ENCODE assay signal across 10 mouse cellular contexts in the genomic region with DNA sequence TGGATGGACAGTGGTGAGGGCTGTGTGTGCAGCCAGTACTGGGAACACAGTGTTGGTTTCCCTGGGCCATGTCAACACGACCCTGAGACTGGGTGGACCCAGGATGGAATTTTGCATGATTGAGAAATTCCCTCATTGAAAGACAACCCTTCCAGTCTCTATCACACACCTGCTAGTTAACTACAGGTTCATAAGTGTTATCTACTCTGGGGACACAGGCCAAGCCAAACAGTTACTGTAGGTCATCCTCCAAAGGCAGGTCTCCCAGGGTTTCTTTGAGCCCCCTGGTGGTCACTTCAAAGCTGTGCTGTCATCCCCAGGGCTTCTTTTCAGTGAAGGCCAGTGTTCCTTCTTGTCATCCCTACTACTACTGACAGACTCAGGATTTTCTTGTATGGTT.
DNase-seq lines count a peak whose midpoint lies in the region; ATAC-seq and TF ChIP-seq lines count a peak whose summit lies in the region.
"Had no signal": no experiment of that assay in that cellular context is flagged by ENCODE, and none has a peak within 500 bp of the region (broad histone marks: within the 10 kb centered on the region; RNA-seq: fewer than 3 reads in every experiment).

No protein-coding gene starts in this region.

- no peaks in the 10 kb centered on the region for H3K4me1 ChIP-seq in intestine, postnatal 0 days (replicated peaks; ENCODE audit: control insufficient read depth, insufficient read depth, low read length)
- H3K4me1 ChIP-seq in intestine, embryonic 16.5 days (ENCODE audit: control insufficient read depth, insufficient read depth, low read length), result no peaks in the 10 kb centered on the region
- H3K4me1 ChIP-seq in neural tube, embryonic 15.5 days, result peaks cover 6% of the 10 kb centered on the region
- peaks cover 30% of the 10 kb centered on the region for H3K4me1 ChIP-seq in forebrain, embryonic 10.5 days

- no peaks in the 10 kb centered on the region for H3K36me3 ChIP-seq in intestine, postnatal 0 days (ENCODE audit: control insufficient read depth, insufficient read depth)
- no peaks in the 10 kb centered on the region for H3K36me3 ChIP-seq in intestine, embryonic 16.5 days (ENCODE audit: control insufficient read depth, insufficient read depth, low read length)
- H3K36me3 ChIP-seq in neural tube, embryonic 15.5 days, result no peaks in the 10 kb centered on the region
- H3K36me3 ChIP-seq in forebrain, embryonic 10.5 days (replicated peaks), result no peaks in the 10 kb centered on the region
- H3K36me3 ChIP-seq: embryonic facial prominence, embryonic 15.5 days; liver, embryonic 13.5 days had no signal

- H3K27me3 ChIP-seq in intestine, postnatal 0 days (replicated peaks; ENCODE audit: control insufficient read depth, insufficient read depth, low read length), result no peaks in the 10 kb centered on the region
- no peaks in the 10 kb centered on the region for H3K27me3 ChIP-seq in intestine, embryonic 16.5 days (replicated peaks; ENCODE audit: control insufficient read depth, insufficient read depth, low read length)
- H3K27me3 ChIP-seq in neural tube, embryonic 15.5 days (replicated peaks), result peaks cover 13% of the 10 kb centered on the region; the same call in 1 of the 2 replicates
- H3K27me3 ChIP-seq in forebrain, embryonic 10.5 days (ENCODE audit: poor library complexity, severe bottlenecking), result peaks cover 14% of the 10 kb centered on the region; the same call in 1 of the 2 replicates
- H3K27me3 ChIP-seq: embryonic facial prominence, embryonic 15.5 days had no signal

- no peak overlapping the region for H3K27ac ChIP-seq in intestine, postnatal 0 days (ENCODE audit: low read depth, low read length)
- no peak overlapping the region for H3K27ac ChIP-seq in intestine, embryonic 16.5 days (ENCODE audit: low read length)
- H3K27ac ChIP-seq in neural tube, embryonic 15.5 days (replicated peaks), result no peak overlapping the region
- H3K27ac ChIP-seq in forebrain, embryonic 10.5 days, result no peak overlapping the region
- H3K27ac ChIP-seq: embryonic facial prominence, embryonic 15.5 days; liver, embryonic 13.5 days had no signal

- no peak overlapping the region for H3K4me3 ChIP-seq in intestine, postnatal 0 days (ENCODE audit: low read depth, low read length)
- H3K4me3 ChIP-seq in intestine, embryonic 16.5 days (ENCODE audit: low read length), result no peak overlapping the region
- no peak overlapping the region for H3K4me3 ChIP-seq in neural tube, embryonic 15.5 days (replicated peaks)
- H3K4me3 ChIP-seq in forebrain, embryonic 10.5 days, result no peak overlapping the region
- H3K4me3 ChIP-seq: embryonic facial prominence, embryonic 15.5 days; liver, embryonic 13.5 days had no signal

- ATAC-seq in intestine, postnatal 0 days, result no peak
- ATAC-seq in intestine, embryonic 16.5 days, result no peak
- no peak for ATAC-seq in neural tube, embryonic 15.5 days (ENCODE audit: low FRiP score)

- no peak overlapping the region for H3K9ac ChIP-seq in intestine, postnatal 0 days (ENCODE audit: low read depth, low read length)
- no peak overlapping the region for H3K9ac ChIP-seq in intestine, embryonic 16.5 days (ENCODE audit: low read depth, low read length)
- H3K9ac ChIP-seq in neural tube, embryonic 15.5 days (replicated peaks), result no peak overlapping the region
- H3K9ac ChIP-seq: embryonic facial prominence, embryonic 15.5 days; liver, embryonic 13.5 days had no signal

- WGBS in intestine, postnatal 0 days, result 83% methylated on average over 1 of the region's 1 CpGs
- WGBS in intestine, embryonic 16.5 days, result 81% methylated on average over 1 of the region's 1 CpGs
- 92% methylated on average over 1 of the region's 1 CpGs for WGBS in neural tube, embryonic 15.5 days
- whole genome bisulfite sequencing in forebrain, embryonic 10.5 days, result 91% methylated on average over 1 of the region's 1 CpGs

- no peaks in the 10 kb centered on the region for H3K9me3 ChIP-seq in intestine, postnatal 0 days (ENCODE audit: control insufficient read depth)
- no peaks in the 10 kb centered on the region for H3K9me3 ChIP-seq in intestine, embryonic 16.5 days (ENCODE audit: control insufficient read depth, low read length)
- H3K9me3 ChIP-seq in neural tube, embryonic 15.5 days (replicated peaks), result no peaks in the 10 kb centered on the region
- no peaks in the 10 kb centered on the region for H3K9me3 ChIP-seq in forebrain, embryonic 10.5 days
- H3K9me3 ChIP-seq: embryonic facial prominence, embryonic 15.5 days; liver, embryonic 13.5 days had no signal

- DNase-seq in 416B (ENCODE audit: low read depth) (peak; percentile 42), ZHBTc4 (ENCODE audit: low read depth, low spot score) (peak; percentile 28)
- DNase-seq in induced T-regulatory cell, adult 2 months (ENCODE audit: low read depth), result peak; percentile 15
- no peak for DNase-seq in forebrain, embryonic 10.5 days (ENCODE audit: extremely low spot score, low spot score)
- DNase-seq in urinary bladder, postnatal 10 days (ENCODE audit: low spot score), result no peak
- DNase-seq: liver, embryonic 13.5 days had no signal

- peak; percentile 61 for TF ChIP-seq CTCF in intestine, postnatal 0 days (IDR thresholded peaks at IDR 0.05; ENCODE audit: low read depth)

- H3K4me2 ChIP-seq in intestine, postnatal 0 days (replicated peaks; ENCODE audit: low read depth), result no peak overlapping the region
- no peak overlapping the region for H3K4me2 ChIP-seq in intestine, embryonic 16.5 days (ENCODE audit: low read depth, low read length)
- no peak overlapping the region for H3K4me2 ChIP-seq in neural tube, embryonic 15.5 days
- H3K4me2 ChIP-seq: embryonic facial prominence, embryonic 15.5 days; liver, embryonic 13.5 days had no signal

Comparison
In these comparisons a context has a peak if more than half of its experiments do, and no peak if none do; other contexts are left out.
1. DNase-seq: peak in 416B (single experiment), ZHBTc4 (single experiment) and induced T-regulatory cell, adult 2 months (single experiment); none in forebrain, embryonic 10.5 days (single experiment) and urinary bladder, postnatal 10 days (single experiment).